Mouse (Mus musculus) adrenal gland, postnatal 36 days (tissue): ENCODE measurements around the gene Spata2l. TPM values are rescaled to one million over a fixed set of nuclear protein-coding genes. Genes with fewer than 3 reads are reported as not detected.
A peak's percentile ranks its signal among the peaks of the same experiment; 100 is the strongest.
"Not testable (repeated sequence)": the region's sequence is repeated elsewhere in the genome, so short reads cannot be mapped to it uniquely, and the experiment has no call there.

Experiments
- DNase-seq, 2 experiments: peaks; one replicate each; pipeline ENCODE4 v3.0.0; 2021; ENCODE audit warnings: mixed read lengths in 1 of 2
- total RNA-seq, 2 experiments: library from RNA; stranded (reverse); gene quantifications; 2 replicates each; pipeline ENCODE4 v1.2.3; 2021

Gene Spata2l
- total RNA-seq, 2 experiments from 2014 or later: 16.8 to 21.4 TPM

- no peak for DNase-seq
Observed at GRCm38 (mm10) chr8:123199864-123200263, 36.2 kb downstream of the Spata2l start.

- not testable (repeated sequence) for DNase-seq
Observed at GRCm38 (mm10) chr8:123197016-123197415, 39.0 kb downstream of the Spata2l start.

- no peak for DNase-seq
Observed at GRCm38 (mm10) chr8:123193771-123194170, 42.3 kb downstream of the Spata2l start.

- no peak for DNase-seq
Observed at GRCm38 (mm10) chr8:123191908-123192307, 44.1 kb downstream of the Spata2l start.

GRCm38 (mm10) chr8:123190678-123191077 is 45.4 kb downstream of the Spata2l start:
- DNase-seq: peak; percentile 83 to 88

GRCm38 (mm10) chr8:123188841-123189240 is 47.2 kb downstream of the Spata2l start:
- no peak for DNase-seq

- DNase-seq: no peak
Observed at GRCm38 (mm10) chr8:123188006-123188405, 48.0 kb downstream of the Spata2l start.

GRCm38 (mm10) chr8:123185566-123186409 is 50.2 kb downstream of the Spata2l start, which contains the start of gene Dpep1:
TSS of gene Dpep1 (plus strand) at chr8:123186242.
- DNase-seq: peak in 1 of 2 experiments; percentile 38

GRCm38 (mm10) chr8:123181391-123181790 is 54.6 kb downstream of the Spata2l start:
- peak; percentile 65 to 66 for DNase-seq

Other genes with a start within 250 kb of the Spata2l start
- gene Ankrd11, start 194.0 kb downstream of the Spata2l start, total RNA-seq: 10 to 100 TPM; 80.6 to 81.1 TPM
- gene Spg7, start 173.3 kb downstream of the Spata2l start, total RNA-seq: 10 to 100 TPM; 82.4 to 92.7 TPM
- gene Rpl13, start 133.9 kb downstream of the Spata2l start, total RNA-seq: 100 to 1,000 TPM; 706 to 750 TPM
- 1 to 10 TPM; 3.6 to 5.0 TPM for gene Cpne7, start 118.9 kb downstream of the Spata2l start, total RNA-seq
- 1 to 10 TPM; 5.6 to 5.8 TPM for gene Sult5a1, start 77.9 kb downstream of the Spata2l start, total RNA-seq
- gene Dpep1, start 50.0 kb downstream of the Spata2l start, total RNA-seq: 10 to 100 TPM; 39.9 to 47.2 TPM
- 100 to 1,000 TPM in 1 of 2 experiments, 10 to 100 TPM in 1; 77.5 to 108 TPM for gene Chmp1a, start 23.5 kb downstream of the Spata2l start, total RNA-seq
- gene Spata33, start 23.4 kb downstream of the Spata2l start, total RNA-seq: 1 to 10 TPM; 2.9 to 3.7 TPM
- gene Cdk10, start 11.4 kb downstream of the Spata2l start, total RNA-seq: 10 to 100 TPM; 49.0 to 58.6 TPM
- 10 to 100 TPM; 19.4 to 27.9 TPM for gene Zfp276, start 18.0 kb upstream of the Spata2l start, total RNA-seq
- 10 to 100 TPM; 21.1 to 28.1 TPM for gene Vps9d1, start 18.1 kb upstream of the Spata2l start, total RNA-seq
- gene Fanca, start 82.3 kb upstream of the Spata2l start, total RNA-seq: 10 to 100 TPM in 1 of 2 experiments, 1 to 10 TPM in 1; 1.9 to 10.5 TPM
- 1 to 10 TPM; 1.1 to 1.4 TPM for gene Spire2, start 96.5 kb upstream of the Spata2l start, total RNA-seq
- 100 to 1,000 TPM; 213 to 255 TPM for gene Tcf25, start 137.5 kb upstream of the Spata2l start, total RNA-seq
- not detected for gene Mc1r, start 170.9 kb upstream of the Spata2l start, total RNA-seq
- 1 to 10 TPM; 4.5 to 4.7 TPM for gene Tubb3, start 175.2 kb upstream of the Spata2l start, total RNA-seq
- gene Def8, start 187.3 kb upstream of the Spata2l start, total RNA-seq: 10 to 100 TPM; 21.7 to 32.6 TPM
- gene Afg3l1, start 241.7 kb upstream of the Spata2l start, total RNA-seq: 10 to 100 TPM; 64.2 TPM